Mouse (Mus musculus) layer of hippocampus, postnatal 14 days (tissue): ENCODE data around the gene Gjc2. TPM values are rescaled to one million over a fixed set of nuclear protein-coding genes. Genes with fewer than 3 reads are reported as not detected.
"Not testable (repeated sequence)": the region's sequence is repeated elsewhere in the genome, so short reads cannot be mapped to it uniquely, and the experiment has no call there.

Experiments used
- DNase-seq, 2 experiments: peaks; one replicate each; pipeline ENCODE4 v3.0.0; 2021 to 2022; ENCODE audit warnings: low spot score in 2 of 2, mixed read lengths in 1 of 2
- long read RNA-seq, 2 experiments: library from polyadenylated mRNA; stranded (forward); transcript quantifications; one replicate each; pipeline ENCODE4 v2.0.0; 2021
- total RNA-seq, 2 experiments: library from RNA; stranded (reverse); gene quantifications; 2 replicates each; pipeline ENCODE4 v1.2.3; 2021

The Gjc2 gene
- total RNA-seq, result 10 to 100 TPM; 20.6 to 21.1 TPM
- long read RNA-seq, experiment 1, transcript Gjc2-202 (2 exons, 2,187 nt), result major isoform, 19 of 28 reads
- long read RNA-seq, experiment 1, partial matches to known transcripts, result 0 of 28 reads
- long read RNA-seq, experiment 1, other reads (novel, unspliced or antisense), result 6 of 28 reads
- long read RNA-seq, experiment 2, transcript Gjc2-202 (2 exons, 2,187 nt), result major isoform, 21 of 24 reads
- long read RNA-seq, experiment 2, partial matches to known transcripts, result 0 of 24 reads
- long read RNA-seq, experiment 2, other reads (novel, unspliced or antisense), result 2 of 24 reads

DNA sequence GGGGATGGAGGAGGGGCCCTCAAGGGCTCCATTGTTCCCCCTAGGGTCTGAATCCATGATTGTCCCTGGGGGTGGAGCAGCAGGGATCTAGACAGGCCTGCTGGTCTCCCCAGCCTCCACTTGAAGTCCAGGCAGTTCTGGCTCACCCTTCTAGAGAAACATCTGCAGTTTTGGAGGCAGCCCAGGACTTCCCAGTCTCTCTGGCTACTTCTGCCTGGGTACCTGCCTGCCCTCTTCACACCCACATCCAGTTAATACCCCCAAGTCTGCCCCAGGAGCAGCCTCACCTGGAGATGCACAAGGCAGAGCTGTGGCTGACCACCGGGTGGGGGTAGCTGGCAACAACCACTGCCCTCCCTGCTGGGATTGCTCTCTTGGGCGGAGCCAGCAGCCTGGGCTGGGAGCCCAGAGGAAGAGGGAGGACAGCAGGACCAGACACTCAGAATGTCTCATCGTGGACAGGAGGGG lies at the start of gene Gjc2:
TSS of gene Gjc2 (minus strand) at position 350 of the 468 bp plus-strand sequence.
- DNase-seq, result no peak

GRCm38 (mm10) chr11:59232797-59233196 lies 49.8 kb upstream of the Gjc2 start:
- DNase-seq, result no peak

DNA sequence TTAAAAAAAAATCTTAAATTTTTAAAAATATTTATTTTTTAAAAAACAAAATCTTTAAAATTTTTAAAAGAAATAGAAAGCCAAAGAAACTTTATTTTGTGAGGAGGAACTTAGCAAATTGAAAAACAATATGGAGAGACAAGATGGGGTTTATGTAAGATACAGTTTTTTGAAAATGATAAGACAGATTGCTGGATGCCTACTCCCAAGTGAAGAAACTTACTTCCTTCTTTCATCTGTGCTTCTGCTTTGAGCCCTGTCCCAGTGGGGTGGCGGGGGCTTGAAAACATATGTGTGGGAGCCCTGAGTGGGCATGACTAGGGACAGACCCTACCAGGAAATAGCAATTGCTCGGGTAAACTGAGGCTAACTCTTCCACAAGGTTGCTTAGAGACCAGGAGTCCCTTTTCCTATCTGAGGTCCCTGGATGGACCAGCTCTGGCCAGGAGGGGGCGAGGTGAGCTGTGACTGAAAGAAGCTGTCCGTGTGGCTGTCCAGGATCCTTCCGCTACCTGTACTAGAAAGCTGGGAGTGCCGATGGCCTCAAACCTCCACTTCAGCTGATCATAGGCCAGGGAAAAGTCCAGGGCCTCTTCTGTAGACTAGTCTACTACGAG lies 47.2 kb upstream of the Gjc2 start:
- DNase-seq, result no peak

GRCm38 (mm10) chr11:59228122-59228953 lies 45.3 kb upstream of the Gjc2 start, which contains the start of gene Arf1:
TSS of gene Arf1 (minus strand) at chr11:59228270.
- peak; percentile 95 to 96 for DNase-seq

- DNase-seq, result no peak
Measured at GRCm38 (mm10) chr11:59227604-59228121, 44.6 kb upstream of the Gjc2 start.

- no peak for DNase-seq
Measured at GRCm38 (mm10) chr11:59226787-59227603, 44.0 kb upstream of the Gjc2 start.

GRCm38 (mm10) chr11:59226251-59226650 lies 43.2 kb upstream of the Gjc2 start:
- DNase-seq, result no peak

DNA sequence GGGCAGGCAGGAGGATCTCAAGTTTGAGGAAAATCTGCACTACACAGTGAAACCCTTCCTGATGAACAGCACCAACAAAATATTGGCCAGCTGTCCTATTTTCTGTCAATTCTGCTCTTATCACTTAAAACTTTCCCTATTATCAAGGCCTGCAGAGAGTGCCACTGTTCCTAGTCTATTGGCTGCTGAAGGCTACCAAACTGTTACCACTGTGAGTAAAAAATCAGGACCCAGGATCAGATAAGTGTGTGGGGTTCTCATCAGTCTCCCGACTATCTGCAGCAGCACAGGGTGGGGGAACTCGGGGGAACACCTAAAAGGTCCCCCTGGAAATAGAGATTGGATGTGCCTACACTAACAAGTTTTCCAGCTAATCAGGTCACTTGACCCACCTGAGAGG lies 42.2 kb upstream of the Gjc2 start:
- no peak for DNase-seq

DNA sequence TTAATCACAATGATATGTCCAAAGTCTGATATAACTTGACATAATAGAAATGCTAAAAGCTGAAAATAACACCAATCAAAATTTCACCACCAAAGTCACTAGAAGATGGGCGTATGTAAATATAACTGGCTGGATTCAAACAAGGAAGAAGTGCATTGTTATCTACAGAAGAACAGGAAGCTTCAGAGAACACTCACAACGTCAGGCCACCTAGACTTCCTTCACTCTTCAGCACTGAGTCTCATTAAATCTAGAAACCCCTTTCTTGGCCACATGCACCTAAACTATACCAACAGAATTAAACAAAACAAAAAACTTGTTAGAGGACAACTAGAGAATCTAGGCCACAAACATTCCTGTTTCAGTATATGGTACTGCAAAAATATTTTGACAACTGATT lies 41.5 kb upstream of the Gjc2 start:
- no peak for DNase-seq

DNA sequence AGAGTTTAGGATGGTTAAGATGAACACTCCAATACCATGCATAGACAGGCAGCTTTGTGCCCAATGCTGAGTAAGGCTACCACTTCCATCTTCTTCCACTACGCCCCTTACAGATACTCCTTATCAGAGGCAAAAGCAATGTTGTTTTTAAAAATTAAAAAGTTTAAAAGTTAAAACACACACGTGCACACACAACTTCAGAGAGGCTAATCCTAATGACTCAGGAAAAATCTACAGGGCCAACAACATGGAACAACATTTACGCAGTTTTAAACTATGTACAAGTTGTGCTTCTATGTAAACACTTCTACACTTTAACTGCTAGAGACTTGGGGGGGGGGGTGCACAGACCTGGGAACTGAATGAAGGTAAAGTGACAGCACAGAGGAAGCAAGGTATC lies 41.0 kb upstream of the Gjc2 start:
- no peak for DNase-seq

GRCm38 (mm10) chr11:59222306-59222705 lies 39.3 kb upstream of the Gjc2 start:
- no peak for DNase-seq

GRCm38 (mm10) chr11:59221604-59222003 lies 38.6 kb upstream of the Gjc2 start:
- no peak for DNase-seq

DNA sequence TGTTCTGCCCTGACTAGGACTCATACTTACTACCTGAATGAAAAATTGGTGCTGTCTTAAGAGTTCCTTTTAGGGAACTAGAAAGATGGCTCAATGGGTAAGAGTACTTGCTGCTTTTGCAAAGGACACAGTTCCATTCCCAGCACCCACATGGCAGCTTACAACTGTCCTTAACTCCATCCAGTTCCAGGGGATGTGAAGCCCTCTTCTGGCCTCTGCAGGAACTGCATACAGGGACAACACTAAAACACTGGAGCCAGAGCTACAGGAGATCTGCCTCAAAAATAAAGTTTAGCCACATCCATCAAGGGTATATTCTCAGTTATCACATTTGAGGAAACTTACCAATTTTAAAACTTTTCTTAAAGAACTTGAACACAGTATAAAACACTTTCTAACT lies 36.1 kb upstream of the Gjc2 start:
- no peak for DNase-seq

GRCm38 (mm10) chr11:59218389-59218998 lies 35.5 kb upstream of the Gjc2 start:
- DNase-seq, result no peak

DNA sequence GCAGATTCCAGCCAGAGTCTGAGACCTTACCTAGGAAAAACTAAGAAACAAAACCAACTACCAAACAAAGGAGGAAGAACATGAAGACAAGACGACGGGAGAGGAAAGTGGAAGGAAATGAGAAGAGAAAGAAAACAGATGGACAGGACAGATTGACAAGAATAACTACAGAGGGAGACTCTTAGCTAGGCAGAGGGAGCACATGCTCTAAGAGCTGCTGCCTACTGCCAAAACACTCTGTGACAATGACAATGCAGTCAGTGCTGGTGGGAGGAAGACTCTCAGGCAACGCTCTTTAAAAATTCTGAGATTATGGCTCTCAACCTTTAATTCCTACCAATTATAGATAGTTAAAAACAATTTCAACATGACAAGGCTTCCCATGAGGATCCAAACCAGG lies 33.9 kb upstream of the Gjc2 start:
- peak in 1 of 2 experiments; percentile 67 for DNase-seq

- DNase-seq, result no peak
Measured at GRCm38 (mm10) chr11:59212892-59213494, 30.0 kb upstream of the Gjc2 start.

DNA sequence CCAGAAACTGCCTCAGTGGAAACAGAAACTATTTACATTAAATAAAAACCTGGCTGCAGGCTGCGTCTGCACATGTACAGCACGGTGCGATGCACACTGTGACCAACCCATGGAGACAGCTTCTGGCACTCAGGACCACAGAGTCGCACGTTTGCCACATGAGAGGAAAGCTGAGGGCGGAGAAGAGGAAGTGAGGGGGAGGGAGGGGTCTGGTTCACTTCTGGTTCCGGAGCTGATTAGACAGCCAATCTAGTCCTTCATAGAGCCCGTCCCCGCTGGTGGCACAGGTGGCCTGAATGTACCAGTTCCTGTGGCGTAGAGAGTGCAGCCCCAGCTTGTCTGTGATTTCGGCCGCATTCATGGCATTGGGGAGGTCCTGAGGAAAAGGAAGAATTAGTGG lies 29.3 kb upstream of the Gjc2 start:
- DNase-seq, result not testable (repeated sequence)

DNA sequence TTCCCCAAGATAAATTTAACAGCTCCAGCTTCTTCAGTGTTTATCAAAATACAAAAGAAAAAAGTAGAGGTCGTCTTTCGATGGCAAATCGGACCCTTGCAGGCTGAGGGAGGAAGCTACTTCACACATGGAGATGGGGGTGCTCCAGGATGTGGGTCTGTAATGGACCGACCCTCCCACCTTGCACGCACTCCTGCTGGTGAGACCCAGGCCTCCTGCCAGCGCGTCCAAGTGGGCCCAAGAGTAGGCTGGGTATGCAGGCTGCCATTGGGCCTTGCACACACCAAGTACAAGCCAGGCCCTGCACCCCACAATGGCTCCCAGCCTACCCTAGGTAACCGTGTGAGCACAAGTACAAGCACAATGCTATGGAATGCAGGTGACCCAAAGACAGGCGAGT lies 28.5 kb upstream of the Gjc2 start:
- not testable (repeated sequence) for DNase-seq

DNA sequence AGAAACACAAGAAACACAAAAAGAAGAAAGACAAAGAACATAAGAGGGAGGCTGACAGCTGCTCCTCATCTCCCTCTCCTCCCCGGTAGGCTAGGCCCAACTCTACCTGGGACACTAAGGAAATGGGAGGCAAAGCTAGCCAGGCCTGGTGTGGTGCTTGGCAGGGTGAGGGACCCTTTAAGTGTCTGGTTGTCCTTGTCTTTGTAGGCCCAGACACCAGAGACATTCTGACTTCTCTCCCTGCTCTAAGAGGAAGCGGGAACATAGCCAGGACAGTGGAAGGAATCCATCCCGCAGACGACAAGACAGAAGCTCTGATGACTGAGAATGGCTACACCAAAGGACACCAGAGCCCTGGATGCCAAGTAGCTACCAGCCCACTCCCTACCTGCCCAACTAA lies 27.0 kb upstream of the Gjc2 start:
- DNase-seq, result no peak

- no peak for DNase-seq
Measured at GRCm38 (mm10) chr11:59209580-59209979, 26.6 kb upstream of the Gjc2 start.
